In genomic region chr17:5923281-5923680, GRCm38 (mm10) we compare ENCODE assay signal across 9 mouse cellular contexts. TPM values are rescaled to one million over a fixed set of nuclear protein-coding genes. Genes with fewer than 3 reads are reported as not detected.
DNase-seq lines count a peak whose midpoint lies in the region; ATAC-seq and TF ChIP-seq lines count a peak whose summit lies in the region.
"Had no signal": no experiment of that assay in that cellular context is flagged by ENCODE, and none has a peak within 500 bp of the region (broad histone marks: within the 10 kb centered on the region; RNA-seq: fewer than 3 reads in every experiment).

No protein-coding gene starts in this region.

- no peak for TF ChIP-seq POLR2A in bone marrow macrophage, adult 2 months (IDR thresholded peaks at IDR 0.05; ENCODE audit: borderline replicate concordance, low read depth, low read length)

- 76% methylated on average over 9 of the region's 9 CpGs for WGBS in liver, embryonic 12.5 days (ENCODE audit: insufficient replicate concordance)

- no peak overlapping the region for H3K4me2 ChIP-seq in liver, embryonic 12.5 days
- H3K4me2 ChIP-seq: lung, embryonic 15.5 days had no signal

- no peak overlapping the region for H3K4me3 ChIP-seq in liver, embryonic 12.5 days
- H3K4me3 ChIP-seq in bone marrow macrophage, adult 2 months (ENCODE audit: insufficient read depth, low read length): no peak overlapping the region
- H3K4me3 ChIP-seq: lung, embryonic 15.5 days had no signal

- no peak overlapping the region for H3K9ac ChIP-seq in liver, embryonic 12.5 days
- H3K9ac ChIP-seq: lung, embryonic 15.5 days had no signal

- DNase-seq in cerebellum, adult 11 months: peak; percentile 18
- DNase-seq in cerebellum, adult 8-10 months: no peak
- peak; percentile 16 for DNase-seq in liver
- peak; percentile 39 to 57 for DNase-seq in layer of hippocampus, postnatal 25 days (ENCODE audit: extremely low spot score in 1 of 2, low spot score in 1 of 2)
- peak; percentile 42 for DNase-seq in splenic B cell, adult 2 months (ENCODE audit: low read depth, low spot score)
- DNase-seq in urinary bladder, adult 18-20 months (ENCODE audit: low spot score in 2 of 2): no peak

- peak; percentile 7; the same call in 1 of the 2 replicates for TF ChIP-seq CTCF in bone marrow macrophage, adult 2 months (IDR thresholded peaks at IDR 0.05; ENCODE audit: low read depth, low read length)

- H3K27me3 ChIP-seq in liver, embryonic 12.5 days (replicated peaks): no peaks in the 10 kb centered on the region
- H3K27me3 ChIP-seq in splenic B cell, adult 2 months (ENCODE audit: control insufficient read depth, insufficient read depth, low read length, poor library complexity, severe bottlenecking): no peaks in the 10 kb centered on the region
- H3K27me3 ChIP-seq: lung, embryonic 15.5 days had no signal

- H3K36me3 ChIP-seq in liver, embryonic 12.5 days: peaks cover 89% of the 10 kb centered on the region
- H3K36me3 ChIP-seq in splenic B cell, adult 2 months (ENCODE audit: control insufficient read depth, insufficient read depth, low read length, poor library complexity, severe bottlenecking): peaks cover 27% of the 10 kb centered on the region

- peaks cover 23% of the 10 kb centered on the region for H3K4me1 ChIP-seq in liver, embryonic 12.5 days
- H3K4me1 ChIP-seq in bone marrow macrophage, adult 2 months (ENCODE audit: control insufficient read depth, insufficient read depth, low read length): no peaks in the 10 kb centered on the region
- H3K4me1 ChIP-seq: lung, embryonic 15.5 days had no signal

- no peak overlapping the region for H3K27ac ChIP-seq in liver, embryonic 12.5 days
- no peak overlapping the region for H3K27ac ChIP-seq in bone marrow macrophage, adult 2 months (ENCODE audit: insufficient read depth, low read depth, low read length)
- H3K27ac ChIP-seq: lung, embryonic 15.5 days had no signal

- no peak for ATAC-seq in liver, embryonic 12.5 days

- H3K9me3 ChIP-seq in liver, embryonic 12.5 days (replicated peaks): no peaks in the 10 kb centered on the region
- H3K9me3 ChIP-seq: lung, embryonic 15.5 days had no signal

RNA-seq across cellular contexts. Expression of gene Synj2, which starts 17.8 kb away (rescaled TPM):
- 1.6 and 1.8 TPM in 2 replicates for polyA plus RNA-seq in liver, embryonic 12.5 days (2016; fragmentation: Nextera tagmentation; extraction: Ambion mirVana)
- polyA plus RNA-seq in bone marrow macrophage, adult 2 months (2012; ENCODE audit: insufficient read depth, insufficient read length, missing spikeins): 9.7 and 11.2 TPM in 2 replicates
- total RNA-seq in layer of hippocampus, postnatal 25 days (2021): 10 to 100 TPM; 59.7 to 59.9 TPM

Comparison
In these comparisons a context has a peak if more than half of its experiments do, and no peak if none do; other contexts are left out.
1. DNase-seq: peak in cerebellum, adult 11 months (single experiment), liver (single experiment), layer of hippocampus, postnatal 25 days (2 of 2) and splenic B cell, adult 2 months (single experiment); none in cerebellum, adult 8-10 months (single experiment) and urinary bladder, adult 18-20 months (0 of 2).